Mouse (Mus musculus) right cerebral cortex, postnatal 25 days (tissue): ENCODE measurements at regions not wholly inside any gene's neighbourhood (a gene's known extent, or its start where the extent isn't known, plus 50 kb on each side); places are given as distances from the start of the nearest gene placed in this dataset.
"Not testable (repeated sequence)": the region's sequence is repeated elsewhere in the genome, so short reads cannot be mapped to it uniquely, and the experiment has no call there.

Source experiments
- DNase-seq: peaks from one replicate; pipeline ENCODE4 v3.0.0; 2022

DNA sequence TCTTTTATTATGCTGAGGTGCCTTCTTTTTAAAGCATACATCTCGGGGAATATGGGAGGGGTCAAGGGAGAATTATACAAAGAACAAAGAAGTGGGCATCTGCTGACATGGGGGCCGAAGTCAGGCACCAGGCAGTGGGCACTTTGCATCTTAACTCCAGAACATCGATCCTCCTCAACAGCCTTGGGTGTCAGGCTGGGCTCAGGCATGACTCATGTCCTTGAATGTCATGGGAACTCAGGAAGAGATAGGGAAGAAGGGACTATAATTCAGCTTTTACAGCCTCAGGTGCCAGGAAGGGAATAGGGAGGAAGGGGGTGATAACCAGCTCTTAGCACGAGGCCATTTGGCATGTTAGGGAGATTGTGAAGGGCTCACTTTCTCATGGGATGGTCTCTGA, 85.6 kb upstream of the Ptprz1 start:
- not testable (repeated sequence) for DNase-seq

DNA sequence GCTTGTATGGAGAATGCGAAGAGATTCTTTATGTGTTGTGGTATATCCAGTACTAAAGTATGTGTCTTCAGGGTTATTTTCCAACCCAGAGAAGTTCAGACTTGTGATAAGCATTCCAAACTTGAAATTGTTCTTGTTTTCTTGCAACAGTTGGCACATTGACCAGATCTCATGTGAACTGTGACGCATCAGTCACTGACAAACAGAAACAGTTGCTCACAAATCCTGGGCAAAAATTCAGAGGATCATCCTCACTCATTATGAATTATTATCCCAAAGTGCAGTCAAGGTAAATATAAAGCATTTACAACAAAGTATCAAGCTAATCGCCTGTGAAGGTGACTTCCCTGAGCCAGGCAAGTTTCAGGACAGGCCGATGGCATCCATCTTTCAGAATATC, 83.5 kb upstream of the Ptprz1 start:
- DNase-seq: no peak

GRCm38 (mm10) chr6:22792601-22793000, 82.7 kb upstream of the Ptprz1 start:
- no peak for DNase-seq

- DNase-seq: peak; percentile 28
Observed at GRCm38 (mm10) chr6:22794071-22794721, 81.1 kb upstream of the Ptprz1 start.

GRCm38 (mm10) chr6:22794755-22795154, 80.5 kb upstream of the Ptprz1 start:
- no peak for DNase-seq

GRCm38 (mm10) chr6:22795291-22795860, 79.9 kb upstream of the Ptprz1 start:
- DNase-seq: no peak

DNA sequence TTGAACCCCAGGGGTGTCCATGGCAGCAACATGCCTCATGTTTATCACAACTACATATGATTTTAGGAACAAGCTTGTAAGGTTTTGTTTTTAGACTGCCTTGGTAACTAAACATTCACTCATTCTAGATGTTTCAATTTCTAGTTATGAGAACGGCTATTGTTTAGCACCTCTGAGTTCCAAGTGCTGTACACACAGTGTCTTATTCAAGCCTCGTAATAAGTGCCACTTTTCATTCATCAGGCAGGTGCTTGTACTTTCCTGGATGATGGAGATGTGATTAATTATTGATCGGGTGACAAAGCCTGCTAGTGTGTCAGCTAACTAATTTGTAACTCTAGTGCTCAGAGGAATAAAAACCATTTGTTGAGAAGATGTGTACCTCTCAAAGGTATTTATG, 73.4 kb upstream of the Ptprz1 start:
- no peak for DNase-seq

DNA sequence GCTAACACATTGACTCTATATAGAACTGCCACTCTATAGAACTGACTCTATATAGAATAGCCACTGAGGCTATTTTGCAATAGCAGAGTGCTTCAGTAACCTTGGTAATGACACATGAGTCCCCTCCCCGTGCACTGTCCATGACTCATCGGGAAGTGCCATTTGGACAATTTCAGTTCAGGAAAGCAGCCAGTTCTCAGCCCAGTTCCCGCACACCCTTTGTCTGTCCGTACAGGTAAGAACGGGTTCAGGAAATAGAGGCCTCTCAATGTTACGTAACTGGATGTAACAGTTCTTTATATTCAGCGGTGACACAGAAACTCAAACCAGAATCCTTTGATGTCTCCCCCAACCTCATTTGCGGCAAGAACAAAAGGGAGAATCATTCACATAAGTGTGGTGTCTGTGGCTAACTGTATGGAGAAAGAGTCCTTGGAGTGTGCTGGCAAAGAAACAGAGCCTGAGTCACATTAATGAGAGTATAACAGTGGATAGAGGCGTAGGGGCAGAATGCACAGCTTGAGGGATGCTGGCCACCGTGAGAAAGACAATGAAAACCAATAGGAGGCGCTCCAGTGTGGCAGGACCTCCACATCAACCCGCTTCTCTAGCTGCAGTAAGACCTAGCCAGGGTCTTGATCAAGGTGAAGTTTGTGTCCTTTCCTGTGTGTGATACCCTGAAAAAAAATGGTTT, 72.8 kb upstream of the Ptprz1 start:
- DNase-seq: no peak

DNA sequence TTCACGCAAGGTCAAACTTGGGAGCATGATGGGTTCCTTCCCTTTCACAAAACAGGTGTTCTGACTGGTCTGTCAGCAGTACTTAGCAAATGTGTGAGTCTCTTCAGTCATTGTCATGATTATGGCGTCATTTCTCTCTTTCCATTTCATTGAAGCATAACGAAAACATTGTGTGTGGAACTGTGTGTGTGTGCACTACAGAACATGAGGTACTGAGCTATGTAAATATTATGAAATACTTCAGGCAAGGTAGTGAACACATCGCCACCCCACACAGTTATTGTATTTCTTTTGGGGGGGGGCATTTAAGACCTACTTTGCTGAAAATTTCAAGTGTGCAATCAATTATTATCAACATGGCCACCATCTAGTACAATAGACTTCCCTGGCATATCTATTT, 71.4 kb upstream of the Ptprz1 start:
- DNase-seq: no peak

DNA sequence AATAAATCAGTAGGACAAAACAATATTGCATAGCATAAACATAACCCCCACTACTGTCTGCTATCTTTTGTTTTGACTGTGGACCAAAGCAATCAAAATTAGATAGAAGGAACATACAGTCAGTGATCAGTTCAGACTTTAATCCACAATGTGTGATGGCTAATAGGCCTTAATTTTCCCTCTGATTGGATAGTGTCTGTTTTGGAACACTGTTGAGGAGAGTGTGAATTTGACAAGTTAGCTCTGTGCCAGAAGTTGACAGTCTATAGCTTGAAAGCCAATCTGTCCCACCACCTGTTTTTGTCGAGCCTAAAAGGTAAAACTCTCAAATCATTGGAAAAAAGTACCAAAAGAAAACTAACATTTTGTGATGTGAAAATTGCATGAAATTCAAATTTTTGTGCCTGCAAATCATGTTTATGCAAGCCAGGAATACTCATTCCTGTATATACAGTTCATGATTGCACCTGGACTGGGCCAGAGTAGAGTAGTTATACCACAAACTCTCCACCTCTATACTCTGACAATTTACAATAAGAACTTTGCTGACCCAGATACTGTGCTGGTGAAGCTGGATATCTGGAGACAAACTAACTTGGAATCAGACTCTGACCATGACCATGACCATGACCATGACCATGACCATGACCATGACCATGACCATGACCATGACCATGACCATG, 50.1 kb upstream of the Ptprz1 start:
- no peak for DNase-seq
